Mouse (Mus musculus): Measurements from ENCODE around the gene Cdr1. TPM values are rescaled to one million over a fixed set of nuclear protein-coding genes. Genes with fewer than 3 reads are reported as not detected.

Gene Cdr1
- 0.41 TPM in 1 of 2 replicates, not detected in the other for polyA plus RNA-seq (2014; fragmentation: Nextera tagmentation; extraction: Ambion mirVana)

- Histone ChIP-seq H3K9ac (ENCODE audit: low read length) (no peak within 1 kb of the TSS), H3K4me1 (replicated peaks; ENCODE audit: control insufficient read depth, insufficient read depth, low read length) (no peaks in the 10 kb centered on the region), H3K4me3 (ENCODE audit: low read depth, low read length) (no peak within 1 kb of the TSS), H3K9me3 (ENCODE audit: control insufficient read depth, low read length) (no peaks in the 10 kb centered on the region; the same call in 1 of the 2 replicates), H3K27ac (ENCODE audit: low read depth, low read length) (no peak within 1 kb of the TSS), H3K4me2 (ENCODE audit: low read depth, low read length, severe bottlenecking) (no peak within 1 kb of the TSS), H3K36me3 (ENCODE audit: control insufficient read depth, insufficient read depth, low read length) (no peaks in the 10 kb centered on the region), H3K27me3 (ENCODE audit: control insufficient read depth, insufficient read depth, low read length) (no peaks in the 10 kb centered on the region)
- 96% methylated on average over 6 of the region's 6 CpGs for WGBS
- no peak for DNase-seq (ENCODE audit: low spot score)
- ATAC-seq (replicated peaks; ENCODE audit: low FRiP score) = no peak
These were observed at the start of gene Cdr1 for GRCm38 (mm10) chrX:61185458-61185857. TSS of gene Cdr1 (minus strand) at chrX:61185558.

- 95% methylated on average over 6 of the region's 6 CpGs for WGBS
- Histone ChIP-seq H3K9me3 (ENCODE audit: control insufficient read depth, low read length) (no peaks in the 10 kb centered on the region; the same call in 1 of the 2 replicates), H3K4me3 (ENCODE audit: low read depth, low read length) (no peak overlapping the region), H3K9ac (ENCODE audit: low read length) (no peak overlapping the region), H3K27ac (ENCODE audit: low read depth, low read length) (no peak overlapping the region), H3K4me1 (replicated peaks; ENCODE audit: control insufficient read depth, insufficient read depth, low read length) (no peaks in the 10 kb centered on the region), H3K36me3 (ENCODE audit: control insufficient read depth, insufficient read depth, low read length) (no peaks in the 10 kb centered on the region), H3K4me2 (ENCODE audit: low read depth, low read length, severe bottlenecking) (no peak overlapping the region), H3K27me3 (ENCODE audit: control insufficient read depth, insufficient read depth, low read length) (no peaks in the 10 kb centered on the region)
- DNase-seq (ENCODE audit: low spot score) (no peak), ATAC-seq (replicated peaks; ENCODE audit: low FRiP score) (no peak)
These were observed 511 bp upstream of the Cdr1 start for GRCm38 (mm10) chrX:61185869-61186268.

GRCm38 (mm10) chrX:61166519-61166918 is 18.8 kb downstream of the Cdr1 start:
- no peak for ATAC-seq (replicated peaks; ENCODE audit: low FRiP score)
- Histone ChIP-seq H3K27me3 (ENCODE audit: control insufficient read depth, insufficient read depth, low read length) (no peaks in the 10 kb centered on the region), H3K9ac (ENCODE audit: low read length) (no peak overlapping the region), H3K4me2 (ENCODE audit: low read depth, low read length, severe bottlenecking) (no peak overlapping the region), H3K4me1 (replicated peaks; ENCODE audit: control insufficient read depth, insufficient read depth, low read length) (no peaks in the 10 kb centered on the region), H3K4me3 (ENCODE audit: low read depth, low read length) (no peak overlapping the region), H3K36me3 (ENCODE audit: control insufficient read depth, insufficient read depth, low read length) (no peaks in the 10 kb centered on the region), H3K27ac (ENCODE audit: low read depth, low read length) (no peak overlapping the region), H3K9me3 (ENCODE audit: control insufficient read depth, low read length) (no peaks in the 10 kb centered on the region)
- WGBS = 50% methylated on average over 2 of the region's 2 CpGs
- peak; percentile 48 for DNase-seq (ENCODE audit: low spot score)

GRCm38 (mm10) chrX:61161249-61161648 is 24.1 kb downstream of the Cdr1 start:
- no peak overlapping the region for H3K4me2 ChIP-seq (ENCODE audit: low read depth, low read length, severe bottlenecking)
- no peaks in the 10 kb centered on the region for H3K4me1 ChIP-seq (replicated peaks; ENCODE audit: control insufficient read depth, insufficient read depth, low read length)
- H3K27ac ChIP-seq (ENCODE audit: low read depth, low read length) = no peak overlapping the region
- no peaks in the 10 kb centered on the region for H3K36me3 ChIP-seq (ENCODE audit: control insufficient read depth, insufficient read depth, low read length)
- WGBS = 66% methylated on average over 2 of the region's 2 CpGs
- H3K9ac ChIP-seq (ENCODE audit: low read length) = no peak overlapping the region
- no peak overlapping the region for H3K4me3 ChIP-seq (ENCODE audit: low read depth, low read length)
- H3K27me3 ChIP-seq (ENCODE audit: control insufficient read depth, insufficient read depth, low read length) = no peaks in the 10 kb centered on the region
- H3K9me3 ChIP-seq (ENCODE audit: control insufficient read depth, low read length) = no peaks in the 10 kb centered on the region
- ATAC-seq (replicated peaks; ENCODE audit: low FRiP score) (no peak), DNase-seq (ENCODE audit: low spot score) (no peak)

- Histone ChIP-seq H3K4me3 (ENCODE audit: low read depth, low read length) (no peak overlapping the region), H3K9me3 (ENCODE audit: control insufficient read depth, low read length) (no peaks in the 10 kb centered on the region), H3K27me3 (ENCODE audit: control insufficient read depth, insufficient read depth, low read length) (no peaks in the 10 kb centered on the region), H3K27ac (ENCODE audit: low read depth, low read length) (no peak overlapping the region), H3K9ac (ENCODE audit: low read length) (no peak overlapping the region), H3K4me2 (ENCODE audit: low read depth, low read length, severe bottlenecking) (no peak overlapping the region), H3K4me1 (replicated peaks; ENCODE audit: control insufficient read depth, insufficient read depth, low read length) (no peaks in the 10 kb centered on the region), H3K36me3 (ENCODE audit: control insufficient read depth, insufficient read depth, low read length) (no peaks in the 10 kb centered on the region)
- no peak for DNase-seq (ENCODE audit: low spot score)
- 26% methylated on average over 1 of the region's 1 CpGs for WGBS
- peak; percentile 69 for ATAC-seq (replicated peaks; ENCODE audit: low FRiP score)
These were observed 30.6 kb downstream of the Cdr1 start for GRCm38 (mm10) chrX:61154657-61155256.

- no peaks in the 10 kb centered on the region for H3K9me3 ChIP-seq (ENCODE audit: control insufficient read depth, low read length)
- WGBS = 41% methylated on average over 3 of the region's 3 CpGs
- ATAC-seq (replicated peaks; ENCODE audit: low FRiP score) = peak; percentile 80
These were observed 31.1 kb downstream of the Cdr1 start for GRCm38 (mm10) chrX:61154246-61154645.

GRCm38 (mm10) chrX:61146569-61146968 is 38.8 kb downstream of the Cdr1 start:
- H3K9me3 ChIP-seq (ENCODE audit: control insufficient read depth, low read length) = no peaks in the 10 kb centered on the region
- WGBS = 27% methylated on average over 2 of the region's 2 CpGs

More at GRCm38 (mm10) chrX:61154246-61154645, 31.1 kb downstream of the Cdr1 start:
- Histone ChIP-seq H3K4me3 (ENCODE audit: low read depth, low read length) (no peak overlapping the region), H3K4me2 (ENCODE audit: low read depth, low read length, severe bottlenecking) (no peak overlapping the region), H3K9ac (ENCODE audit: low read length) (no peak overlapping the region), H3K36me3 (ENCODE audit: control insufficient read depth, insufficient read depth, low read length) (no peaks in the 10 kb centered on the region), H3K4me1 (replicated peaks; ENCODE audit: control insufficient read depth, insufficient read depth, low read length) (no peaks in the 10 kb centered on the region), H3K27ac (ENCODE audit: low read depth, low read length) (no peak overlapping the region), H3K27me3 (ENCODE audit: control insufficient read depth, insufficient read depth, low read length) (no peaks in the 10 kb centered on the region)
- DNase-seq (ENCODE audit: low spot score) = no peak

GRCm38 (mm10) chrX:61145416-61145815 is 39.9 kb downstream of the Cdr1 start:
- 60% methylated on average over 2 of the region's 2 CpGs for WGBS
- ATAC-seq (replicated peaks; ENCODE audit: low FRiP score) (no peak), DNase-seq (ENCODE audit: low spot score) (no peak)
- H3K4me3 ChIP-seq (ENCODE audit: low read depth, low read length) = no peak overlapping the region
- no peaks in the 10 kb centered on the region for H3K9me3 ChIP-seq (ENCODE audit: control insufficient read depth, low read length)
- H3K36me3 ChIP-seq (ENCODE audit: control insufficient read depth, insufficient read depth, low read length) = no peaks in the 10 kb centered on the region
- H3K4me1 ChIP-seq (replicated peaks; ENCODE audit: control insufficient read depth, insufficient read depth, low read length) = no peaks in the 10 kb centered on the region
- no peaks in the 10 kb centered on the region for H3K27me3 ChIP-seq (ENCODE audit: control insufficient read depth, insufficient read depth, low read length)
- no peak overlapping the region for H3K27ac ChIP-seq (ENCODE audit: low read depth, low read length)
- H3K4me2 ChIP-seq (ENCODE audit: low read depth, low read length, severe bottlenecking) = no peak overlapping the region
- H3K9ac ChIP-seq (ENCODE audit: low read length) = no peak overlapping the region

More at GRCm38 (mm10) chrX:61146569-61146968, 38.8 kb downstream of the Cdr1 start:
- Histone ChIP-seq H3K4me3 (ENCODE audit: low read depth, low read length) (no peak overlapping the region), H3K36me3 (ENCODE audit: control insufficient read depth, insufficient read depth, low read length) (no peaks in the 10 kb centered on the region), H3K27me3 (ENCODE audit: control insufficient read depth, insufficient read depth, low read length) (no peaks in the 10 kb centered on the region), H3K27ac (ENCODE audit: low read depth, low read length) (no peak overlapping the region), H3K4me2 (ENCODE audit: low read depth, low read length, severe bottlenecking) (no peak overlapping the region), H3K4me1 (replicated peaks; ENCODE audit: control insufficient read depth, insufficient read depth, low read length) (no peaks in the 10 kb centered on the region), H3K9ac (ENCODE audit: low read length) (no peak overlapping the region)
- no peak for ATAC-seq (replicated peaks; ENCODE audit: low FRiP score)
- no peak for DNase-seq (ENCODE audit: low spot score)

GRCm38 (mm10) chrX:61134592-61134991 is 50.8 kb downstream of the Cdr1 start:
- H3K9me3 ChIP-seq (ENCODE audit: control insufficient read depth, low read length) = no peaks in the 10 kb centered on the region
- no peak overlapping the region for H3K9ac ChIP-seq (ENCODE audit: low read length)
- DNase-seq (ENCODE audit: low spot score) (no peak), ATAC-seq (replicated peaks; ENCODE audit: low FRiP score) (no peak)
- H3K27ac ChIP-seq (ENCODE audit: low read depth, low read length) = no peak overlapping the region
- H3K27me3 ChIP-seq (ENCODE audit: control insufficient read depth, insufficient read depth, low read length) = no peaks in the 10 kb centered on the region
- no peak overlapping the region for H3K4me2 ChIP-seq (ENCODE audit: low read depth, low read length, severe bottlenecking)
- H3K36me3 ChIP-seq (ENCODE audit: control insufficient read depth, insufficient read depth, low read length) = no peaks in the 10 kb centered on the region
- 76% methylated on average over 4 of the region's 4 CpGs for WGBS
- H3K4me3 ChIP-seq (ENCODE audit: low read depth, low read length) = no peak overlapping the region
- no peaks in the 10 kb centered on the region for H3K4me1 ChIP-seq (replicated peaks; ENCODE audit: control insufficient read depth, insufficient read depth, low read length)
